Mouse (Mus musculus) embryonic stem cell, embryonic (primary cell): ENCODE measurements around the gene Lst1.

Experiments
- CTCF ChIA-PET, 4 experiments: fragments of 300-600 bp in 2 of 4; fragments of 350-600 bp in 2 of 4; sonication (Branson Sonifier 250); formaldehyde crosslinking; loops; one replicate each; lab custom pipeline; 2022; ENCODE audit warnings: inconsistent platforms in 2 of 4; lab: Charles Lee
- POLR2A ChIA-PET, 4 experiments: fragments of 300-600 bp in 2 of 4; fragments of 350-600 bp in 2 of 4; sonication (Branson Sonifier 250); formaldehyde crosslinking; loops; one replicate each; lab custom pipeline; 2022; ENCODE audit warnings: antibody characterized with exemption in 4 of 4, inconsistent platforms in 1 of 4; lab: Charles Lee

Gene Lst1

GRCm38 (mm10) chr17:35178528-35178927 lies 9.7 kb downstream of the Lst1 start:
- POLR2A ChIA-PET: interaction anchor here (0.5 to 1.5 kb wide), 24 partner anchors 10 to 229 kb away, joined by 3 to 9 read pairs (median 4); partner anchors contain the start of genes Ddx39b (in 3 of the 4), Nfkbil1 (in 1 of the 4) and Tnf (in 1 of the 4)
- CTCF ChIA-PET: interaction anchor here (0.5 to 3.6 kb wide), 46 partner anchors 8 to 331 kb away, joined by 3 to 33 read pairs (median 4); partner anchors contain the start of genes Atp6v1g2 (in 3 of the 4), Gm16181 (in 2 of the 4), D17H6S53E (in 1 of the 4) and Ddx39b (in 1 of the 4)

- POLR2A ChIA-PET: interaction anchor here in 1 of 4 experiments (1.1 kb wide), 1 partner anchor 57 kb away, joined by 3 read pairs; no protein-coding TSS in a partner anchor
- CTCF ChIA-PET: interaction anchor here in 1 of 4 experiments (1.0 kb wide), 1 partner anchor 9 kb away, joined by 4 read pairs; no protein-coding TSS in a partner anchor
Observed at GRCm38 (mm10) chr17:35175968-35176367, 12.3 kb downstream of the Lst1 start, which contains the start of gene Aif1. Aif1 (minus strand) TSS chr17:35176068.

DNA sequence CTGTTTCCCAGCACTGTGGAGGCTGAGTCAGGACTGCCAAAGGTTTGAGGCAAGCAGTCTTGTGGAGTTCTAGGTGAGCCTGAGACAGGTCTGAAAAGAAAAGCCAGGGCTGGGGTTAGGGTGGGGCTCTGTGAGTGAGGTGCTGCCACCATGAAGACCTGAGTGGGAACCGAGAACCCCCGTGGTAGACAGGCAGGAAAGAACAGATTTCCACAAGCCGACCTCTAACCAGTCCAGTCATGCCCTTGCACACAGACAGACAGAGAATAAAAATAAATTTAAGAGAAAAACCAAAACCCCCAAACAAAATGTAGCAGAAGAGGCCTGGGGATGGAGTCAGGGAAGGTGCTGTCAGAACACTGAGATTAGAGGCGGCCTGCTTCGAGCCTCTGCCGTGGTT lies 12.9 kb downstream of the Lst1 start:
- ChIA-PET POLR2A (no interaction called here), CTCF (no interaction called here)

DNA sequence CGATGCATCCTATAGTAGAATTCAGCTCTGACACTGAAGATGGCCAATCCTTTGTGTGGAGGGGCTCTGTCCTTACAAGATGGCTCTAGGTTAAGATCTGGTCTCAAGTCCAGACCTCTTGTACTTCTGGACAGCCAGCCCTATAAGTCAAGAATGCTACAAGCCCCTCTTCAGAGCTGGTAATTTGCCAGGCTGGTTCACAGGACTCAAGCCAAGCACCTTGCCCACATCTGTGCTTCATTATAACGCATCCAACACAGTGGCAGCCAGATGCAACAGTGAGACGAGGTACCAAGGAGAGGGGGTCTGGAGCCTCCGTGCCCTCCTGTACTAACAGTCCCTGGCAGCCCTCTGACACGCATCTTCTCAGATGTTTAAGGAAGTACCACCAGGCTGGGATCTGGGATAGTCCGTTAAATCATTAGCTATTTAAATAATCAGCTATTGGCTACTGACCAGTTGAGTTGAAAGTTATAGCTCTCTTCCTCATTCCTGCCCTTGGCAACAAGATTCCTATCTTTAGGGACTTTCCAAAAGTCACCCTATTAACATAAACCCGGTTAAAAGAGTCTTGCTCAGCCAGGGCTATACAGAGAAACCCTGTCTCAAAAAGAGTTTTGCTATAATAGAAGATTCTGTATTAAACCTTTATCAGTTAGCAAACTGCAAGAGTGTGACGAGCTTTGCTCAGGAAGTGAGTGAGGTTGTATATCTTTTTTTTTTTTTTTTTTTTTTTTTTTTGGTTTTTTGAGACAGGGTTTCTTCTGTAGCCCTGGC lies 13.8 kb downstream of the Lst1 start:
- ChIA-PET CTCF (interaction anchor here (0.5 to 10.1 kb wide), 9 partner anchors 17 to 152 kb away, joined by 3 to 161 read pairs (median 3); partner anchors contain the start of genes Apom (in 1 of the 4), Atp6v1g2 (in 1 of the 4), Ddx39b (in 1 of the 4) and Nfkbil1 (in 1 of the 4)), POLR2A (interaction anchor here in 3 of 4 experiments (0.6 to 24.9 kb wide), 14 partner anchors 9 to 1489 kb away, joined by 3 to 396 read pairs (median 4); partner anchors contain the start of genes Ddx39b (in 2 of the 3), D17H6S53E (in 1 of the 3) and Tnf (in 1 of the 3))

DNA sequence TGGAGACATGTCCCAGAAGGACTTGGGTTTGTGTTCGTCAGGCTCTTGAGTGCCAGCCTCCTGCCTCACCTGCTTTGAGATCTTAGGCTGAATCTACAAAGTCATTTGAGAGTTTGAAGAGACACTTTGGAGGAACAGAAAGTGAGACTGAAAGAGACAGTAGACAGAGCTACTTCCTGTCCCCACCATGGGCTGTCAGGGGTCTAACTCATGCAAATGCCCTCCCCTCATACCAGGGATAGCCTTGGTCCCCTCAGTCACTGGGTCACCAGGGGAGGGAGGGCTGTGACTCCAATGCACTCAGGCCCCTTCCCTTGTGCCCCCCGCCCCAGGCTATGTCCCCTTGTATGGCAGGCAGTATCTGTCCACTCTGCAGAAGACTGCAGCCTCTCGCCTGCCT lies 14.9 kb downstream of the Lst1 start:
- CTCF ChIA-PET: interaction anchor here in 3 of 4 experiments (0.6 to 10.1 kb wide), 6 partner anchors 16 to 151 kb away, joined by 3 to 161 read pairs (median 3); partner anchors contain the start of genes Atp6v1g2 (in 1 of the 3) and Nfkbil1 (in 1 of the 3)
- POLR2A ChIA-PET: interaction anchor here in 3 of 4 experiments (0.8 to 24.9 kb wide), 12 partner anchors 10 to 223 kb away, joined by 3 to 396 read pairs (median 4); partner anchors contain the start of genes Ddx39b (in 2 of the 3), Apom (in 1 of the 3), D17H6S53E (in 1 of the 3) and Tnf (in 1 of the 3)

GRCm38 (mm10) chr17:35172445-35173234 lies 15.6 kb downstream of the Lst1 start:
- POLR2A ChIA-PET: interaction anchor here in 3 of 4 experiments (0.5 to 24.9 kb wide), 13 partner anchors 10 to 330 kb away, joined by 3 to 396 read pairs (median 4); partner anchors contain the start of genes Ddx39b (in 2 of the 3), Apom (in 1 of the 3) and Gpank1 (in 1 of the 3)

GRCm38 (mm10) chr17:35168541-35169207 lies 19.6 kb downstream of the Lst1 start:
- CTCF ChIA-PET: interaction anchor here (0.5 to 10.1 kb wide), 187 partner anchors 8 to 1671 kb away, joined by 3 to 161 read pairs (median 5); partner anchors contain the start of genes Gm16181 (in 4 of the 4), Nfkbil1 (in 4 of the 4), Atp6v1g2 (in 3 of the 4) and D17H6S53E (in 3 of the 4)

More at GRCm38 (mm10) chr17:35172445-35173234, 15.6 kb downstream of the Lst1 start:
- CTCF ChIA-PET: interaction anchor here (0.6 to 10.1 kb wide), 13 partner anchors 16 to 457 kb away, joined by 3 to 161 read pairs (median 3); partner anchors contain the start of genes Atp6v1g2 (in 1 of the 4) and Nfkbil1 (in 1 of the 4)

GRCm38 (mm10) chr17:35167794-35168193 lies 20.4 kb downstream of the Lst1 start:
- POLR2A ChIA-PET: interaction anchor here in 3 of 4 experiments (0.5 to 24.9 kb wide), 19 partner anchors 17 to 229 kb away, joined by 3 to 561 read pairs (median 4); partner anchors contain the start of genes Ddx39b (in 3 of the 3) and Atp6v1g2 (in 1 of the 3)
- CTCF ChIA-PET: interaction anchor here (0.6 to 10.1 kb wide), 31 partner anchors 8 to 244 kb away, joined by 3 to 161 read pairs (median 6); partner anchors contain the start of genes Atp6v1g2 (in 2 of the 4), Nfkbil1 (in 2 of the 4), Aif1 (in 1 of the 4) and Csnk2b (in 1 of the 4)

More at GRCm38 (mm10) chr17:35168541-35169207, 19.6 kb downstream of the Lst1 start:
- POLR2A ChIA-PET: interaction anchor here (0.5 to 24.9 kb wide), 57 partner anchors 9 to 1834 kb away, joined by 3 to 441 read pairs (median 3); partner anchors contain the start of genes Ddx39b (in 3 of the 4), Atp6v1g2 (in 1 of the 4), Csnk2b (in 1 of the 4) and Gm16181 (in 1 of the 4)

- ChIA-PET POLR2A (interaction anchor here (0.6 to 24.9 kb wide), 39 partner anchors 12 to 251 kb away, joined by 3 to 561 read pairs (median 4); partner anchors contain the start of genes Ddx39b (in 3 of the 4), Tnf (in 2 of the 4), Abhd16a (in 1 of the 4) and Atp6v1g2 (in 1 of the 4)), CTCF (interaction anchor here (0.5 to 10.1 kb wide), 93 partner anchors 10 to 1142 kb away, joined by 3 to 161 read pairs (median 4); partner anchors contain the start of genes Atp6v1g2 (in 3 of the 4), Nfkbil1 (in 3 of the 4), D17H6S53E (in 2 of the 4) and Ddx39b (in 2 of the 4))
Observed at GRCm38 (mm10) chr17:35166352-35167035, 21.7 kb downstream of the Lst1 start.

DNA sequence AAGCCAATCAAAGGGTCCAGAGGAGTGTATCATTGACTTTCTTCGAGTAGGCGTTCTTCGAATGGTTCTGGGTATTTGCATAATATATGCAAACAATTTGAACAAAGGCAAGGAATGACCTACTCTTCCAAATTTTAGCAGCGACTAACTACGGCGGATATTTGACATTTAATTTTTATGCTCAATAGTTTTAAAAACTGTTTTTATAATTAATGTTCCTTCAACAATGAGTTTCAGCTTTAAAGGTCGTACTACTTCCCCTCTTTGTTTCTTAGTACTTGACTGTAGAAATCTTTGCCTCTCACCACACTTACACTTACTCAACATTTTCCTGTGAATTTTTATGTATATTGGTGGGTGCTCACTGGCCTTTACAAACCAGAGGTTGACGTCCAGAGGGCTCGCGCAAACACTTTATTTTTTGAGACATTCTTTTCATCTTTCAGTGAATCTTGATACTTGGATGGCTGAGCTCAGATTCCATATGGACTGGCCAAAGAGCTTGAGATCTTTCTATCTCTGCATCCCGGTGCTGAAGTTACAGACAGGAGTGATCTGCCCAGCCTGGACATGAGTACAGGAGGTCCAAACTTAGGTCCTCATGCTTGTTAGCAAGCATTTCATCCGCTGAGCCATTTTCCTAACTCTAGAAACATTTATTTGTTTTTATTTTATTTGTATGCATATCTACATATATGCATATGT lies 22.6 kb downstream of the Lst1 start:
- ChIA-PET CTCF (interaction anchor here in 2 of 4 experiments (0.5 to 10.1 kb wide), 6 partner anchors 57 to 270 kb away, joined by 3 to 161 read pairs (median 5); partner anchors contain the start of genes Atp6v1g2 (in 1 of the 2) and Nfkbil1 (in 1 of the 2)), POLR2A (interaction anchor here in 3 of 4 experiments (0.7 to 24.9 kb wide), 14 partner anchors 9 to 215 kb away, joined by 3 to 561 read pairs (median 8); partner anchors contain the start of genes D17H6S53E (in 2 of the 3), Ddx39b (in 2 of the 3), Atp6v1g2 (in 1 of the 3) and Csnk2b (in 1 of the 3))

GRCm38 (mm10) chr17:35164568-35165450 lies 23.4 kb downstream of the Lst1 start, which contains the start of gene Prrc2a:
Prrc2a (minus strand) TSS chr17:35164897.
- POLR2A ChIA-PET: interaction anchor here (0.5 to 24.9 kb wide), 35 partner anchors 7 to 266 kb away, joined by 3 to 561 read pairs (median 6); partner anchors contain the start of genes Ddx39b (in 4 of the 4), Atp6v1g2 (in 2 of the 4), Csnk2b (in 2 of the 4) and D17H6S53E (in 2 of the 4)
- CTCF ChIA-PET: interaction anchor here in 1 of 4 experiments (0.5 to 10.1 kb wide), 4 partner anchors 70 to 1144 kb away, joined by 3 to 161 read pairs (median 7); partner anchors contain the start of genes Atp6v1g2 and Nfkbil1

DNA sequence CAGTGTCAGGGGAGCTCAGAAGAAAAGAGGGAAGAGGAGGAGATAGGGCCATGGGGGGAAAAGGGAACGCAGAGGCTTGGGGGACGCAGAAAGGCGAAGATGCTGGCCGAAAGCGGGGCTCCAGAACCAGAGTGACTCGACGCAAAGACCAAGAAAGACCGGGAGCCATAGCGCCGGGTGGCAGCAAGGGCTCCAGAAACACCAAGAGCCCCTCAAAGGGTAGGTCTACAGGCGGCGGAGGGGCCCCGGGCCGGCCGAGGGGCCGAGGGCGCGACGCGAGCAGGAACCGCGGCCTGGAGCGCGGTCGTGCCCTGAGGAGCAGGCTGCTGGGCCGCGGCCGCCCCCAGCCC lies 24.0 kb downstream of the Lst1 start:
- ChIA-PET POLR2A (interaction anchor here (0.5 to 24.9 kb wide), 42 partner anchors 8 to 1260 kb away, joined by 3 to 561 read pairs (median 6); partner anchors contain the start of genes Ddx39b (in 4 of the 4), Csnk2b (in 3 of the 4), Gpank1 (in 3 of the 4) and Atp6v1g2 (in 2 of the 4)), CTCF (no interaction called here)
